Mouse (Mus musculus) mature B cell (primary cell): Measurements from ENCODE around the gene Tmem190.

Source experiments
- in situ Hi-C: fragments of 300-500 bp; cut with MboI; formaldehyde crosslinking; loops from 2 replicates; pipeline ENCODE4 v1.14.3; 2019

Gene Tmem190

DNA sequence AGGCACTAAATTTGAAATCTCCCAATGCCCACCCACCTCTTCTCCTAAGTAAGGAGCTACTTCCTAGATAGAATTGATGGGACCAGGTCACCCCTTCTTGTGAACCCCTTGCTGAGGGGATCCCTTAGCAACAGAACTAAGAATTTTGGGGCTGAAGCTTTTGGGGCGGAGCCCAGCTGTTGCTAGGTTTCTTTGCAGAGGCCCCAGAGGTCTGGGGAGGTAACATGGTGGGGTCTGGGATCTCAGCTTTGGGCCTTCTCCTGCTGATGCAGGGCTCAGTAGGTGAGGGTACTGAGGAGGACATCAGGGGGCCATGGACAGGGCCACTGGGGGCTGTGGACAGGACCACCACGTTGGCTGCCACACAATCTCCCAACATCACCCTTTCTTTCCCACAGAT lies at the start of gene Tmem190, which contains the start of gene Il11:
TSS of gene Tmem190 (plus strand) at position 179 of the 400 bp plus-strand sequence.
TSS of gene Il11 (minus strand) at position 101 of the 400 bp plus-strand sequence.
- in situ Hi-C loops, result no loop called here

DNA sequence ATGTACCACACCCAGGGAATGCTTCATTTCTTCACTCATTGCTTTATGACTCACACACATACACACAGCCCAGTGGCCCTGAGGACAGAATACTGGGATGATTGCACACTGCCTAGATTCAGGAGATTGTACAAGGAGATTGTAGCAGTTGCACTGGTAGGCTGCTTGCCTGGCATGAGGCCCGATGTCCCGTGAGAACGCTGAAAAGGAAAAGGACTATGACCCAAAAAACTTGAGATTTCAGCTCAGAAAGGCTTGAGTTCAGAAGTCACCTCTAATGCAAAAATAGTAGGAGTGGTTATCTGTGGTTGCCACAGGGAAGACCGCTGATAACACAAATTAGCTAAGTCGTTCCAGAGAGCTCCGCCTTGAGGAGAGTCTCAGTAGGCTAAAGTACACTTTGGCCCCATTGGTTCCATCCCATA lies 49.8 kb upstream of the Tmem190 start:
- in situ Hi-C loops, result no loop called here

- in situ Hi-C loops, result no loop called here
Measured at GRCm38 (mm10) chr7:4739041-4739543, 43.6 kb upstream of the Tmem190 start.

GRCm38 (mm10) chr7:4739544-4740275 lies 43.0 kb upstream of the Tmem190 start, which contains the start of gene Kmt5c:
TSS of gene Kmt5c (plus strand) at chr7:4740115.
- in situ Hi-C loops, result no loop called here

GRCm38 (mm10) chr7:4740309-4740727 lies 42.4 kb upstream of the Tmem190 start:
- in situ Hi-C loops, result no loop called here

DNA sequence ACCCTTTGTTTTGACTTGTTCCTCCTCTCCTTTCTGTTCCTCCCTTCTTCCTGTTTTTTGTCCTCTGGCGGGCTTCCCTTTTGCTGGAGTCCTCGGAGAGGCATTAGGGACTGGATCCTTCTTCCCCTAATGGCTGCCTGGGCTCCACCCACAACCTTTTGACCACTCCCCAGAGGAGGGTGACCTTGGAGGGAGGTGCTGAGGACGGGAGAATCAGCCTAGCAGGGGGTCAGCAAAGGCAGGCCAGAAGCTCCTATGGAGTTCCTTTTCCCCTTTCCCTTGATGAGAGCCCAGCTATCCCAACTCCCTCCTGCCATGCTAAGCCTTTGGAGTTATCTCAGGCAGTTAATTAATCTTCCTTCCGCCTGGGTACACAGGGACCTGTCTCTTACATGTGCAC lies 41.6 kb upstream of the Tmem190 start:
- in situ Hi-C loops, result no loop called here

- in situ Hi-C loops, result no loop called here
Measured at GRCm38 (mm10) chr7:4741672-4742481, 40.9 kb upstream of the Tmem190 start.

GRCm38 (mm10) chr7:4742482-4742819 lies 40.3 kb upstream of the Tmem190 start:
- in situ Hi-C loops, result no loop called here

DNA sequence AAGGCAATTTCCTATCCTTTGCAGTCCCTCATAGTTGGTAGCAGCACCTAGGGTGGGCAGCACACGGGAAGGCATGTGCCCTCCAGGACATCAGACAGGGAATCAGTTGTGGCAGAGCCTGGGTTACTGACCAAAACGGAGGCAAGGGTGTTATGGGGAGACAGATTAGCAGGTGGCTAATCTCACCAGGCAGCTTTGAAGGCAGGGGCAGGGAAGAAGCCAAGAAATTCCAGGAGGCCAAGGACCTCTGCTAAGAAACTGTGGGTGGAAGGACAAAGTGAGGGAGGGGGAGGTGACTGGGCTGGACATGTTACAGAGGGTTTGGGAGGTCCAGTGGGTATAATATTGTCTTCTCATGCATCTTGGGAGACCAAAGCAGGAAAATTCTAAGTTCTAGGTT lies 39.4 kb upstream of the Tmem190 start:
- in situ Hi-C loops, result no loop called here

GRCm38 (mm10) chr7:4744886-4745285 lies 37.9 kb upstream of the Tmem190 start:
- in situ Hi-C loops, result no loop called here

GRCm38 (mm10) chr7:4746326-4746980 lies 36.3 kb upstream of the Tmem190 start:
- in situ Hi-C loops, result no loop called here

- in situ Hi-C loops, result no loop called here
Measured at GRCm38 (mm10) chr7:4747156-4747899, 35.4 kb upstream of the Tmem190 start.

GRCm38 (mm10) chr7:4748321-4748720 lies 34.4 kb upstream of the Tmem190 start:
- in situ Hi-C loops, result no loop called here

DNA sequence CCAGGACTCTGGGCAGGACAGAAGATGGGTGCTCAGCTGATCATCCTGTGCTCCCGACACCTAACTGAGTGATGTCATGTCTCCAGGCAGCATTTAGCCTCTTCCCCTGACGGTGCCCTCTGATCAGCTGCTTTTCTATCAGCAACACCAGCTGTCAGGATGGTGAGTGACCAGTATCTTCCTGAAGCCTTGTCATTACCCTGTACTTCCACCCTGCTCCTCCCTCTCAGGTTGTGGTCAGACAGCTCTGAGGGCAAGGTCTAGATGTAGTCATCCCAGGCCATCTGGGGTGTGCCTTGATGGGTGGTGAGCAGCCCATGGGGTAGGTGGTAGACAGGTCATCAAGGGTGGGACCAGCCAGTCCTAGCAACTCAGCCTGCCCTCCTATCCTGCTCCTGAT lies 33.6 kb upstream of the Tmem190 start:
- in situ Hi-C loops, result no loop called here

DNA sequence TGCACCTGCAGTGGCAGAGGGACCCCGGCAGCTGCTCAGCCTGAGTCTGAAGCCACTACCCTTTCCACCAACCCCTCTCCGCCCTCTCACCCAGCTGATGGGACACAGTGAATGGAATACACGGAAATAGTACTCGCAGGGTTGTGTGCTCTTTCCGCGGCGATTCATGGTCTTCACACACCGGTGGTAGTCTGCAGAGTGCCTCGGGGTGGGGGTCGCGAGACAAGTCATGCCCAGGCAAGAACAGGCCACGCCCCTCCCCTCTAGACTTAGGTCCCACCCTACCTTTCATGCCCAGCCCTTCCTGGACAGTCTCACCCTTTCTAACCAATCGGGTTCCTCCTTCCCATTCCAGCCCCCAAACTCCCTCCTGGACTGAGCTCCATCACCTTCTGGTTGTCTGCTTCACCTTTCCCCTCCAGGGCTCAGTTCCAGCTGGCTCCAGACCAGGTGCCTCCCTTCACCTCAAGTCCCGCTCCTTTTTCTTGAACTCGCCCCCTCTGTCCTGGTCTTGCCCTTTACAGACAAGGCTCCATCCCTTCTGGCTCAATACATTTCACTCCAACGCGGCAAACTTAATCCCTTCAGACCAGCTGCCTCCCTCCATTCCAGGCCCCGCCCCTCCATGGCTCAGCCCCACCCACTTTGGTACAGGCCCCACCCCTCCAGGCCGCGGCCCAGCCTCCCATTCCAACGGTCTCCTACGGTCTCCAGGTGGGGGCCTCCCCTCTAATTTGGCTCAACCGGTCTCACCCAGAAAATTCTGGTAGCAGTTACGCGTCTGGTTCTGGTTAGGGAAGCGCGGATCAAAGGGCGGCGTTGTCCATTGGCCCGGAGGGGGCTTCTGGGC lies 30.5 kb upstream of the Tmem190 start:
- in situ Hi-C loops, result no loop called here

DNA sequence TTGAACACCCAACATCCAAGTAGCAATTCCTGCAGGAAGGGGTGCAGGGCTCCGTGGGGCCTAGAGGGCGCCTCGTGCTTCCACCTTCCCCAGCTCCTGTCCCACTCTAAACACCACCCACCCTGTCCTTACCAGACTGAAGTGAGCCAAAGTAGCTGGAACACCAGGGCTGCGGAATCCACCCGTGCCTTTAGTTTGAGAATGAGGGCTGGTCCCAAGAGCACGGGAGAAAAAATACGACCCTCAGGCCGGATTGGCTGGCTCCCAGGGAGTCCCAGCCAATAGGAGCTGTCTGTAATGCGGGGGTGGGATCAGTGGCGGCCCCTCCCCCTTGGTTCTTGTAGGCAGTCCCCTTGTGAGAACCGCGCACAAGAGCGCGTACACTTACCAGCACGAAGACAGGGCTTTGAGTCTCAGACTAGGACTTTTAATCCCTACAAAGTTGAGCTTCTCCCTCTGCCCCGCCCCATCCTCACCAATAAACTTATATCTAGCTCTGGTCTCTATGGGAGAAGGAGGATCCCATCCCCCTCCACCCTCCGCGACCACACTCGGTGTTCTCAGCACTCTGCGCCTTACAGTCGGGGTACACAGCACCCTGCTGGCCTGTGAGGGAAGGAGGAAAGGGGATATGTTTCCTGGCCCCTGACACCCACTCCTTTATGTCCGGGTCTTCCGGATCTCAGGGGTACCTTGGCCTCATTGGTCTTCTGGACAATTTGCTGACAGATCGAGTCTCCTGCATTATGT lies 29.7 kb upstream of the Tmem190 start, which contains the start of gene Cox6b2:
TSS of gene Cox6b2 (minus strand) at position 274 of the 750 bp plus-strand sequence.
- in situ Hi-C loops, result no loop called here

DNA sequence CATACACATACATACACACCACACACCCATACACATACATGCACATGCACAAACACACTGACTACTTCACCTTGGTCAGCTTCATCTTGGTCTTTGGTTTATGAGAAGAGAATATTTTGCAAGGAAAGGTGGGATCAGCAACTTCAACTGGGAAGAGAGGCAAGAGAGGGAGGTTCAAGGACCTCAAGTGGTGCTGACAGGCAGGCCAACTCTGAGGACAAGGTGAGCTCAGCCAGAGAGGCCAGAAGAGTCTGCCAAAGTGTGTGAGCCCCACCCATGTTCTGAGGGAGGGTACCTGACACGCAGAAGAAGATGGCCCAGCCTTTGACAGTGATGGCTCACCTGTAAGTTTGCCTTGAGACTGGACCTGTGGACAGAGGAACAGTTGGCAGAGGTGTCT lies 23.1 kb upstream of the Tmem190 start:
- in situ Hi-C loops, result no loop called here

DNA sequence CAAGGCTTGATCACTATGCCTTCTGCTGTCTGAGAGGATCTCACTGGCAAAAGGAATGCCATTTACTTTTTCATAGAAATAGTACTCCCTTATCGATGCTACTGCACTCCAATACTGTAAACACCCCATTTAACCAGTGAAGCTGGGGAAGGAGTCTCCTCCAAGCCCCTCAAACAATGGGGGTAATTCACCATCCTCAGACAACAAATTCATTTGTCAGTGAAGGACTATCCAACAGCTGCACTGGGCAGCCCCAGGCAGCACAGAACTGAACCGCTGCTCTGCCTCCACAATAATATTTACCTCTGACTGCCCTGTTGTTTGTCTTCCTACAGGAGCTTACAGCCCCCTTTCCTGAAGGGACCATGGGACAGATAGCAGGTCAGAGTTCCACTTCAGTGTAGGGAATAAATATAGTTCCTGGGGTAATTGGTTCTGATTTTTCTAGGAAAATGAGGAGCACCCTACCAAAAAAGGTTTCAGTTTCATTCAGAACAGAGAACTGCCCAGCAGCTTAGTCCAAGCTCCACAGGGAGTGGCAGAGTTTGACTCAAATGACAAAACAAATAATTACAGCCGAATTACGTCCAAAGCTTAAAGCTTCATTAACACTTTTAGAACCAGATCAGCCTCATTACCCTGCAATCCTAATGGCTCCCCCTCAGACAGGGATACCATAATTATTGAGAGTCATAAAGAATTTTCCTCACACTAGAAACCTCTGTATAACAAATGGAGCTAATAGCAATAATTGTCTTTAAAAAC lies 17.6 kb upstream of the Tmem190 start:
- in situ Hi-C loops, result no loop called here

DNA sequence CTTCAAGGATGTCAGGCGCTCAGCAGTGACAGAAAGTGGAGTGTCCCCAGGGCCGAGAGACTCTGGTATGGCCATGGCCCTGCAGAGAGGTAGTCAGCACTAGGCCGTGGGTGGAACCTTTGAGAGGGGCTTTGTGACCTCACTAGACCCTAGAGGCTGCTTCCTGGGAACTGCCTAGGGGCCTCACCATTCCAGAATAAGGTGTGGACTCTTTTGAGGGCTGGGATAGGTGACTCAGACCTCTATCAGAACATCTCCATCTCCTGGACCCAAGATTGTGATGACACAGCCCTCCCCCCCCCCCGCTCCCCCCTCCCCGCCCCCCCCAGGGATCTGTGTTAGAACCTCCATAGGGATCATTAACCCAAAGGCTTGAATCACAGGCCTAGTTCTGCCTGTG lies 11.5 kb upstream of the Tmem190 start, which contains the start of gene Fam71e2:
TSS of gene Fam71e2 (minus strand) at position 101 of the 400 bp plus-strand sequence.
- in situ Hi-C loops, result no loop called here
